Mouse (Mus musculus): Measurements from ENCODE around the gene Ccnt2.

Gene Ccnt2

GRCm38 (mm10) chr1:127795087-127795769 lies 21.3 kb downstream of the Ccnt2 start:
- no peak for DNase-seq

GRCm38 (mm10) chr1:127796341-127796740 lies 22.4 kb downstream of the Ccnt2 start:
- no peak for DNase-seq

- DNase-seq = no peak
Observed at GRCm38 (mm10) chr1:127796752-127797151, 22.8 kb downstream of the Ccnt2 start.

- no peak for DNase-seq
Observed at GRCm38 (mm10) chr1:127802916-127803315, 29.0 kb downstream of the Ccnt2 start.

- no peak for DNase-seq
Observed at GRCm38 (mm10) chr1:127808671-127809070, 34.7 kb downstream of the Ccnt2 start.

GRCm38 (mm10) chr1:127812929-127813328 lies 39.0 kb downstream of the Ccnt2 start:
- DNase-seq = no peak

- DNase-seq = no peak
Observed at GRCm38 (mm10) chr1:127816381-127816780, 42.4 kb downstream of the Ccnt2 start.

- no peak for DNase-seq
Observed at GRCm38 (mm10) chr1:127827325-127827724, 53.4 kb downstream of the Ccnt2 start.

- peak in 1 of 2 experiments; percentile 8 for DNase-seq
Observed at GRCm38 (mm10) chr1:127830215-127830921, 56.4 kb downstream of the Ccnt2 start.

- DNase-seq = no peak
Observed at GRCm38 (mm10) chr1:127833714-127834113, 59.8 kb downstream of the Ccnt2 start.

GRCm38 (mm10) chr1:127834202-127834601 lies 60.2 kb downstream of the Ccnt2 start:
- DNase-seq = no peak

GRCm38 (mm10) chr1:127836619-127837018 lies 62.7 kb downstream of the Ccnt2 start:
- no peak for DNase-seq

GRCm38 (mm10) chr1:127838602-127839001 lies 64.6 kb downstream of the Ccnt2 start:
- DNase-seq = no peak

- no peak for DNase-seq
Observed at GRCm38 (mm10) chr1:127845472-127845871, 71.5 kb downstream of the Ccnt2 start.

- no peak for DNase-seq
Observed at GRCm38 (mm10) chr1:127850075-127850610, 76.2 kb downstream of the Ccnt2 start.

GRCm38 (mm10) chr1:127854486-127855222 lies 80.7 kb downstream of the Ccnt2 start, which contains the start of gene Map3k19:
TSS of gene Map3k19 (minus strand) at chr1:127855031.
- no peak for DNase-seq
